Mouse (Mus musculus) cerebellum, adult 2 months (tissue): ENCODE measurements around the gene Bik. TPM values are rescaled to one million over a fixed set of nuclear protein-coding genes. Genes with fewer than 3 reads are reported as not detected.
A peak's percentile ranks its signal among the peaks of the same experiment; 100 is the strongest.

Experiments used
- DNase-seq, 2 experiments: peaks; one replicate each; pipeline ENCODE4 v3.0.0; 2021
- H3K27ac ChIP-seq: fragments of 200-500 bp; 2 replicates; pipeline ENCODE4 v1.5.1; 2012; ENCODE audit warnings: low read length, control low read depth, inconsistent platforms; ENCODE audit not compliant: insufficient read depth
- H3K27me3 ChIP-seq: fragments of 200-500 bp; 2 replicates; pipeline ENCODE4 v1.6.1; 2012; ENCODE audit warnings: inconsistent platforms, mild to moderate bottlenecking, low read length, moderate library complexity; ENCODE audit not compliant: control insufficient read depth, insufficient read depth
- H3K4me1 ChIP-seq: fragments of 200-500 bp; 2 replicates; pipeline ENCODE4 v1.6.1; 2011; ENCODE audit warnings: low read length; ENCODE audit not compliant: control insufficient read depth, insufficient read depth
- H3K4me3 ChIP-seq: fragments of 200-500 bp; replicated peaks from 2 replicates; pipeline ENCODE3; 2011; ENCODE audit warnings: mild to moderate bottlenecking, low read depth, low read length, control low read depth; ENCODE audit not compliant: insufficient read depth
- CTCF ChIP-seq: fragments of 200-500 bp; IDR thresholded peaks from 2 replicates; pipeline ENCODE4 v1.5.1; 2011; ENCODE audit warnings: low read depth, mild to moderate bottlenecking, control low read depth, low read length, moderate library complexity, borderline replicate concordance; ENCODE audit not compliant: insufficient read depth
- POLR2A ChIP-seq: fragments of 200-500 bp; IDR thresholded peaks from 2 replicates; pipeline ENCODE4 v1.6.1; 2011; ENCODE audit warnings: low read length, control low read depth, borderline replicate concordance; ENCODE audit not compliant: insufficient read depth
- WGBS: fragments of 180-500 bp; shearing (Covaris S2); methylation state at CpG from one replicate; pipeline ENCODE4 v1.1.7; 2018; 5-methylcytosine and 5-hydroxymethylcytosine counted together
- polyA plus RNA-seq: library from polyadenylated mRNA; depleted of rRNA; stranded (reverse); fragments of >200 nt; gene quantifications from 2 replicates; pipeline ENCODE4 v1.2.3, GENCODE M21; 2012

Bik gene
- polyA plus RNA-seq, 1 experiment, result 0.31 TPM

GRCm38 (mm10) chr15:83487477-83488115, 39.1 kb upstream of the Bik start:
- Histone ChIP-seq H3K4me1 (no peaks in the 10 kb centered on the region), H3K4me3 (no peak overlapping the region), H3K27me3 (no peaks in the 10 kb centered on the region), H3K27ac (no peak overlapping the region)
- WGBS, result 63% methylated on average over 9 of the region's 9 CpGs
- TF ChIP-seq POLR2A (no peak), CTCF (no peak)
- no peak for DNase-seq

- Histone ChIP-seq H3K4me1 (no peaks in the 10 kb centered on the region), H3K27ac (no peak overlapping the region), H3K27me3 (no peaks in the 10 kb centered on the region), H3K4me3 (no peak overlapping the region)
- no peak for DNase-seq
- TF ChIP-seq POLR2A (no peak), CTCF (no peak)
- 94% methylated on average over 20 of the region's 20 CpGs for WGBS
Measured at GRCm38 (mm10) chr15:83489471-83489870, 37.2 kb upstream of the Bik start.

- no peak overlapping the region for H3K27ac ChIP-seq
- H3K27me3 ChIP-seq, result no peaks in the 10 kb centered on the region
- 77% methylated on average over 5 of the region's 5 CpGs for WGBS
- H3K4me3 ChIP-seq, result no peak overlapping the region
- no peak for DNase-seq
- no peak for TF ChIP-seq POLR2A
- H3K4me1 ChIP-seq, result no peaks in the 10 kb centered on the region
Measured at GRCm38 (mm10) chr15:83491891-83492290, 34.8 kb upstream of the Bik start.

GRCm38 (mm10) chr15:83493856-83494571, 32.6 kb upstream of the Bik start:
- Histone ChIP-seq H3K4me3 (no peak overlapping the region), H3K4me1 (no peaks in the 10 kb centered on the region), H3K27me3 (no peaks in the 10 kb centered on the region), H3K27ac (no peak overlapping the region)
- DNase-seq, result no peak
- 87% methylated on average over 7 of the region's 7 CpGs for WGBS
- no peak for TF ChIP-seq CTCF
- no peak for TF ChIP-seq POLR2A

GRCm38 (mm10) chr15:83494572-83494920, 32.1 kb upstream of the Bik start:
- no peak for DNase-seq
- 86% methylated on average over 6 of the region's 6 CpGs for WGBS
- H3K27me3 ChIP-seq, result no peaks in the 10 kb centered on the region
- TF ChIP-seq POLR2A, result no peak
- TF ChIP-seq CTCF, result no peak
- H3K4me3 ChIP-seq, result no peak overlapping the region
- no peak overlapping the region for H3K27ac ChIP-seq
- no peaks in the 10 kb centered on the region for H3K4me1 ChIP-seq

GRCm38 (mm10) chr15:83495195-83495594, 31.5 kb upstream of the Bik start:
- H3K4me3 ChIP-seq, result no peak overlapping the region
- H3K4me1 ChIP-seq, result no peaks in the 10 kb centered on the region
- TF ChIP-seq POLR2A (no peak), CTCF (no peak)
- WGBS, result 74% methylated on average over 3 of the region's 3 CpGs
- no peaks in the 10 kb centered on the region for H3K27me3 ChIP-seq
- no peak overlapping the region for H3K27ac ChIP-seq
- no peak for DNase-seq

- 81% methylated on average over 22 of the region's 22 CpGs for WGBS
- Histone ChIP-seq H3K4me3 (no peak overlapping the region), H3K27ac (no peak overlapping the region), H3K27me3 (no peaks in the 10 kb centered on the region), H3K4me1 (no peaks in the 10 kb centered on the region)
- DNase-seq, result no peak
- no peak for TF ChIP-seq CTCF
- no peak for TF ChIP-seq POLR2A
Measured at GRCm38 (mm10) chr15:83495787-83496367, 30.8 kb upstream of the Bik start.

GRCm38 (mm10) chr15:83497299-83497698, 29.4 kb upstream of the Bik start:
- no peak for DNase-seq
- no peaks in the 10 kb centered on the region for H3K27me3 ChIP-seq
- 91% methylated on average over 6 of the region's 6 CpGs for WGBS
- no peaks in the 10 kb centered on the region for H3K4me1 ChIP-seq
- no peak overlapping the region for H3K4me3 ChIP-seq
- H3K27ac ChIP-seq, result no peak overlapping the region
- TF ChIP-seq POLR2A (no peak), CTCF (peak; percentile 7; the same call in 1 of the 2 replicates)
